Mouse (Mus musculus) cerebellum, adult 2 months (tissue): ENCODE data around the gene Cdkl5. TPM values are rescaled to one million over a fixed set of nuclear protein-coding genes. Genes with fewer than 3 reads are reported as not detected.
A peak's percentile ranks its signal among the peaks of the same experiment; 100 is the strongest.

ENCODE experiments used
- DNase-seq, 2 experiments: peaks; one replicate each; pipeline ENCODE4 v3.0.0; 2021
- H3K27ac ChIP-seq: fragments of 200-500 bp; 2 replicates; pipeline ENCODE4 v1.5.1; 2012; ENCODE audit warnings: low read length, control low read depth, inconsistent platforms; ENCODE audit not compliant: insufficient read depth
- H3K27me3 ChIP-seq: fragments of 200-500 bp; 2 replicates; pipeline ENCODE4 v1.6.1; 2012; ENCODE audit warnings: inconsistent platforms, mild to moderate bottlenecking, low read length, moderate library complexity; ENCODE audit not compliant: control insufficient read depth, insufficient read depth
- H3K4me1 ChIP-seq: fragments of 200-500 bp; 2 replicates; pipeline ENCODE4 v1.6.1; 2011; ENCODE audit warnings: low read length; ENCODE audit not compliant: control insufficient read depth, insufficient read depth
- H3K4me3 ChIP-seq: fragments of 200-500 bp; replicated peaks from 2 replicates; pipeline ENCODE3; 2011; ENCODE audit warnings: mild to moderate bottlenecking, low read depth, low read length, control low read depth; ENCODE audit not compliant: insufficient read depth
- CTCF ChIP-seq: fragments of 200-500 bp; IDR thresholded peaks from 2 replicates; pipeline ENCODE4 v1.5.1; 2011; ENCODE audit warnings: low read depth, mild to moderate bottlenecking, control low read depth, low read length, moderate library complexity, borderline replicate concordance; ENCODE audit not compliant: insufficient read depth
- POLR2A ChIP-seq: fragments of 200-500 bp; IDR thresholded peaks from 2 replicates; pipeline ENCODE4 v1.6.1; 2011; ENCODE audit warnings: low read length, control low read depth, borderline replicate concordance; ENCODE audit not compliant: insufficient read depth
- WGBS: fragments of 180-500 bp; shearing (Covaris S2); methylation state at CpG from one replicate; pipeline ENCODE4 v1.1.7; 2018; 5-methylcytosine and 5-hydroxymethylcytosine counted together
- polyA plus RNA-seq: library from polyadenylated mRNA; depleted of rRNA; stranded (reverse); fragments of >200 nt; gene quantifications from 2 replicates; pipeline ENCODE4 v1.2.3, GENCODE M21; 2012

Cdkl5 gene
- polyA plus RNA-seq, 1 experiment = 13.5 TPM

DNA sequence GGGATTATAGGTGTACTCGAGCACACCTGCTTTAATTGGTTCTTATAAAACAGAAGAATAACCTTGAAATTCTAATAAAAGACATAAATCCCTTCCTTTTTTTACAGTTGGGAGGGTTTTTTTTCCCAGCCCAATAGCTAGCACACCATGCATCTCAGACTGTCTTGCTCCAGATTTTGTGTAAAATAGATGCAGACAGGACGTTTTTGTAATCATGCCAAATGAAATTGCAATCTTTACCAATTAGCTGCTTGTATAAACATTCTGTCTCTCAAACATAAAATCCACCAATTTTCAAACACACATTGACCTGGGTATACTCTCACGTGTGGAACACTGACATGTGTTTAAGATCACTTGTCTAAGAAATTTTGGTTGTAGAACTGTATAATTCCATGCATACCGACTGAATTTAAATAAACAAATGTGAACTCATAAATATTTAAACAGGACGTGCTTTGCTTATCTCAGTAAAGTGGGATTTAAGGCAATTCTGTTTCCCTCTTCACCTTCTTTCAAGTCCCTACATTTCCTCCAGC is 35.8 kb downstream of the Cdkl5 start:
- TF ChIP-seq CTCF = no peak
- H3K4me1 ChIP-seq = no peaks in the 10 kb centered on the region
- no peak overlapping the region for H3K4me3 ChIP-seq
- H3K27me3 ChIP-seq = no peaks in the 10 kb centered on the region
- DNase-seq = no peak
- 72% methylated on average over 5 of the region's 5 CpGs for WGBS
- H3K27ac ChIP-seq = no peak overlapping the region

DNA sequence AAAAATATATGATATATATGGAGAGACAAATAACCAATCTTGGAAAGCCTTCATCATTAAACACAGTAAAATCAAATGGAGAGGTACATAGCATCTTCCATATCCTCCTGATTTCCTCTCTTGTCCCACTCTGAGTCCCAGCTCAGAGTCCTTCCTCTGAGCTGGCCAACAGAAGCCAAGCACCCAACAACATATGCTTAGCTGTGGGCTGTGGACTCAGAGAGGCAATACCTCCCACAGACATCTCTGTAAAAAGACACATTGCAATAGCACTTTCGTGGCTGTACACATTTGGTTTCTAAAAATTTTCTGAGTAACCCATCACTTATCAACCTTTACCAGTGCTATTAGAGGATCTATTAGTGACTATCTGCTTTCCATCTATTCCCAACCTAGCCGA is 44.9 kb downstream of the Cdkl5 start:
- Histone ChIP-seq H3K27ac (no peak overlapping the region), H3K27me3 (no peaks in the 10 kb centered on the region), H3K4me1 (peaks cover 4% of the 10 kb centered on the region; the same call in 1 of the 2 replicates), H3K4me3 (no peak overlapping the region)
- 71% methylated on average over 2 of the region's 2 CpGs for WGBS
- no peak for TF ChIP-seq POLR2A
- no peak for TF ChIP-seq CTCF
- no peak for DNase-seq

DNA sequence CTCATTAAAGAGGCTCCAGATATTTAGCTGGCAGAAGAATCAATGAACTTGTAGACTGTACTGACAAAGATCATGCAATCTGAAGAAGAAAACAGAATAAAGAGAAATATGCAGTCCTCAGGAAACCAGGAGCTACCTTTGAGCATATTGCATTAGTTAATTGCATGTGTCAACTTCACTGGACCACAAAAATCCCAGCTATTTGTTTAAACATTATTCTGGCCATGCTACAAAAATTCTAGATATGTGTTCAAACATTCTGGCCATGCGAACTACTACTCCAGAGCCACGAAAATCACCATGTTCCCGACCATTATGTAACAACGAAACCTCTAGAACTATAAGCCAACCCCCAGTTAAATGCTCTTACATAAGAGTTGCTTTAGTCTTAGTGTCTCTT is 49.8 kb downstream of the Cdkl5 start:
- DNase-seq = no peak
- 0 out of 2 replicates have a peak, but pooled peaks cover 2% of the 10 kb centered on the region for H3K4me1 ChIP-seq
- 72% methylated on average over 4 of the region's 4 CpGs for WGBS
- H3K27me3 ChIP-seq = no peaks in the 10 kb centered on the region
- TF ChIP-seq POLR2A (no peak), CTCF (no peak)
- no peak overlapping the region for H3K4me3 ChIP-seq
- H3K27ac ChIP-seq = no peak overlapping the region

DNA sequence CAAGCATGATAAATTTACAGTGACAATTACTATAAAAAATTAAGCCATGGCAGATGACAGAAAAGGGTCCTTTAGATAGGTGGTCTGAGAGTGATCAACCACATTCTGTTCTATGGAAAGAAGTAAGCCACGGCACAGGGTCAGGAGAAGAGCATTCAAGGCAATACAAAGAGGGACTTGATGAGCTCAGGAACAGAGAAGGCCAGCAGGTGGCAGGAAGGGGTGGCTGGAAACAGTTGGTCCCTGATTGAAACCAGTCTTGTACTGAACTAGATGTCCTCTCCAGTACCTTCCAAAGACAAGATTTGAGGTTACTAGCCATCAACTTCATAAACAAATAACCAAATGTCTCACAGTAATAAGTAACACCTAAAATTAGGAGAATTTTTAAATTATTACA is 59.0 kb downstream of the Cdkl5 start:
- peak; percentile 51 to 62 for DNase-seq
- Histone ChIP-seq H3K27ac (no peak overlapping the region), H3K4me3 (no peak overlapping the region), H3K27me3 (no peaks in the 10 kb centered on the region), H3K4me1 (no peaks in the 10 kb centered on the region)
- 36% methylated on average over 1 of the region's 1 CpGs for WGBS
- TF ChIP-seq POLR2A (no peak), CTCF (peak; percentile 55; the same call in 1 of the 2 replicates)

DNA sequence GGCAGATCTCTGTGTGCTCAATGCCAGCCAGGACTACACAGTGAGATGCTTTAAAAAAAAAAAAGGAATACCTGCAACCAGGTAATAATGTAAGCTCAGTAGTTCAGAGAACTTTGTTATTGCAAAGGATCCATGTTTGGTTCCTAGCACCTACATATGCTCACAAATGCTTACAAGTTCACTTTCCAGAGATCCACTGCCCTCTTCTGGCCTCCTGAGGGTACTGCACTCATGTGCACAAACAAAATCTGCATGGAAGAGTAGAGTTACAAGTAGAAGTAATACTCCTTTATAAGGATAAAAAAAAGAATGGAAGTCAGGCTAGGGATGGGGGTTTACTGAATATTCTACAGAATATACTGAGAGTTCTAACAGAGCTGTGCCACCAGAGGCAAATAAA is 63.8 kb downstream of the Cdkl5 start:
- H3K27me3 ChIP-seq = no peaks in the 10 kb centered on the region
- H3K4me1 ChIP-seq = no peaks in the 10 kb centered on the region
- no peak for DNase-seq
- no peak overlapping the region for H3K27ac ChIP-seq
- TF ChIP-seq POLR2A = no peak
- TF ChIP-seq CTCF = no peak
- H3K4me3 ChIP-seq = no peak overlapping the region

DNA sequence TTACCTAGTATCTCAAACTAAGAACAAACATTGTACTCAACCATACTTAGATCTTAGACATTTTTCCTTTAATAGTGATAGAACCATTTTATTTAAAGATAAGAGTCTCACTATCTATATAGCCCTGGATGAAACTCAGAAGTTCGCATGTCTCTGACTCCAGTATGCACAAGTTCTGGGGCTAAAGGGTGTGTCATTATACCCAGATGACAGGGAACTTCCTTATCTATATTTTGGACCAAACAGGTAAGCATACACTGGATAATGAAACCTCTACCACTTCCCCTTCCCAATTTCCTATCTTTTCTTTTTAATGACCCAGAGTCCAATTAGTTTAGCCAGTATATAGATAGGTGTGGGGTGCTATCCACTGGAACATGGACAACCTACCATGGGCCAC is 65.6 kb downstream of the Cdkl5 start:
- no peaks in the 10 kb centered on the region for H3K4me1 ChIP-seq
- no peaks in the 10 kb centered on the region for H3K27me3 ChIP-seq
- 93% methylated on average over 1 of the region's 1 CpGs for WGBS
- no peak overlapping the region for H3K4me3 ChIP-seq
- TF ChIP-seq CTCF (no peak), POLR2A (no peak)
- no peak overlapping the region for H3K27ac ChIP-seq
- no peak for DNase-seq

DNA sequence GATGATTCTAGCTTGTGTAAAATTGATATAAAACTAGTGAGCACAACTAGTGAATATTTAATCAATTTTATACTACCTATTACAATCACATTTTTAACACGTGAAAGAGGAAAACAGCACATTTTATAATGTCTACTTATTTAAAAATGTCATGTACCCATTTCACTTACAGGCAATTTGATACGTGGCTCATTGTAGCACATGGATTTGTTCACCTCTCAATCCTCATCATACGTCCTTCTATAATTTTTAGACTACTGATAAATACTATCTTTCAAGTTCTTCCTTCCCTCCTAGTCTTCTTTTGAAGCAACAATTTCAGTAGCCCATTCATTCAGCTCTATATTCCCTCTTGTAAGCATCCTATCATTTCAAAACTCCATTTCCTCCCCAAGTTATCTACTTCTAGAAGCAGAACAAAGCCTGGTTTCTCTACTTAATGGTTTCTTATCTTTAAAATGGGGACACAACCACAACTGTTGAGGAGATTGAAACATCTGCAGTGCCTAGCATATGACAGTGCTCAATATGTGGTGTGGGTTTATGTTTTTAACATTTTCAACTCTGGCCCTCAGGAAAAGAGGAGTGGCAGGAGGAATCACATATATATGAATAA is 75.4 kb downstream of the Cdkl5 start:
- H3K27ac ChIP-seq = no peak overlapping the region
- H3K4me3 ChIP-seq = no peak overlapping the region
- no peaks in the 10 kb centered on the region for H3K4me1 ChIP-seq
- no peak for DNase-seq
- WGBS = 93% methylated on average over 3 of the region's 3 CpGs
- H3K27me3 ChIP-seq = no peaks in the 10 kb centered on the region
- TF ChIP-seq POLR2A = no peak
- TF ChIP-seq CTCF = no peak

DNA sequence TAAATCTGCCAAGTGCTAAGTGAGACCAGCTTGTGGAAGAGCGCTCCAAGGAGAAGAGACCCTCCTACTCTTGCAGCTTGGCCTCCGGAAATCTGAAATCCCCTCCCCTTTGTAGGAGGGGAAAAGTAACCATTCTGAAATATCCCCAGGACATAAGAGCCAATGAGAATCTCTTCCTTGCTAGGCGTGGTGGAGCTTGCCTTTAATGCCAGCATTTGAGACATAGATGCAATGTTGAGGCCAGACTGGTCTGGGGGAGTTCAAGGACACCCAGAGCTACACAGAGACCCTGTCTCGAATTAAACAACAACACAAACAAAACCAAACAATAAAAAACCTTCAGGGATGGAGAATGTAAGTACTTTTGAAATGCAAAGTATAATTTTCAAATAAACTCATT is 87.6 kb downstream of the Cdkl5 start, which contains the start of gene Gja6:
Gene Gja6, minus strand, starts transcription at position 101 of the 400 bp plus-strand sequence.
- no peak within 1 kb of the TSS for H3K27ac ChIP-seq
- no peak for TF ChIP-seq CTCF
- no peak for TF ChIP-seq POLR2A
- H3K27me3 ChIP-seq = no peaks in the 10 kb centered on the region
- H3K4me3 ChIP-seq = no peak within 1 kb of the TSS
- 69% methylated on average over 4 of the region's 4 CpGs for WGBS
- no peak for DNase-seq
- no peaks in the 10 kb centered on the region; the same call in 1 of the 2 replicates for H3K4me1 ChIP-seq
